Mouse (Mus musculus): ENCODE measurements around the gene Cxcl16. TPM values are rescaled to one million over a fixed set of nuclear protein-coding genes. Genes with fewer than 3 reads are reported as not detected.

Cxcl16 gene
- polyA plus RNA-seq, 1 experiment from 2014 or later = 9.0 TPM

- ATAC-seq (replicated peaks; ENCODE audit: insufficient number of reproducible peaks, insufficient read depth, low FRiP score, low read depth) = peak; percentile 97
- Histone ChIP-seq H3K9ac (peak within 1 kb of the TSS; percentile 96), H3K36me3 (peaks cover 8% of the 10 kb centered on the region; the same call in 1 of the 2 replicates), H3K9me3 (replicated peaks) (no peaks in the 10 kb centered on the region), H3K4me2 (peak within 1 kb of the TSS; percentile 84), H3K4me1 (replicated peaks) (peaks cover 18% of the 10 kb centered on the region), H3K27me3 (0 out of 2 replicates have a peak, but pooled peaks cover 1% of the 10 kb centered on the region), H3K27ac (peak within 1 kb of the TSS; percentile 76), H3K4me3 (peak within 1 kb of the TSS; percentile 73)
- WGBS = under 1% methylated on average over 59 of the region's 59 CpGs
Observed at GRCm38 (mm10) chr11:70409594-70410296, 50.0 kb downstream of the Cxcl16 start, which contains the start of gene Pelp1. Gene Pelp1, minus strand, starts transcription at chr11:70410031.

Small RNA genes within 50 kb of the gene (microRNA-seq; reads per million reads assigned to microRNA genes)
- gene Mir7115 = not detected

Other genes with a start within 250 kb of the Cxcl16 start
- gene Slc16a11, start 247.2 kb downstream of the Cxcl16 start, polyA plus RNA-seq (2015; fragmentation: Nextera tagmentation; extraction: Ambion mirVana) = 0.54 and 0.65 TPM in 2 replicates
- 4.5 and 5.2 TPM in 2 replicates for gene Slc16a13, start 238.9 kb downstream of the Cxcl16 start, polyA plus RNA-seq (2015; fragmentation: Nextera tagmentation; extraction: Ambion mirVana)
- gene Bcl6b, start 230.2 kb downstream of the Cxcl16 start, polyA plus RNA-seq (2015; fragmentation: Nextera tagmentation; extraction: Ambion mirVana) = 18.1 and 19.8 TPM in 2 replicates
- gene 0610010K14Rik, start 222.1 kb downstream of the Cxcl16 start, polyA plus RNA-seq (2015; fragmentation: Nextera tagmentation; extraction: Ambion mirVana) = 107 and 113 TPM in 2 replicates
- gene Gm21988, start 220.2 kb downstream of the Cxcl16 start, polyA plus RNA-seq (2015; fragmentation: Nextera tagmentation; extraction: Ambion mirVana) = 7.3 and 10.3 TPM in 2 replicates
- gene Rnasek, start 220.1 kb downstream of the Cxcl16 start, polyA plus RNA-seq (2015; fragmentation: Nextera tagmentation; extraction: Ambion mirVana) = 198 and 215 TPM in 2 replicates
- gene Alox12, start 204.6 kb downstream of the Cxcl16 start, polyA plus RNA-seq (2015; fragmentation: Nextera tagmentation; extraction: Ambion mirVana) = 4.1 TPM in 2 replicates
- 0.45 and 2.8 TPM in 2 replicates for gene Alox12e, start 137.4 kb downstream of the Cxcl16 start, polyA plus RNA-seq (2015; fragmentation: Nextera tagmentation; extraction: Ambion mirVana)
- gene Alox15, start 108.0 kb downstream of the Cxcl16 start, polyA plus RNA-seq (2015; fragmentation: Nextera tagmentation; extraction: Ambion mirVana) = 0.23 and 0.58 TPM in 2 replicates
- gene Pelp1, start 50.0 kb downstream of the Cxcl16 start, polyA plus RNA-seq (2015; fragmentation: Nextera tagmentation; extraction: Ambion mirVana) = 17.6 and 24.3 TPM in 2 replicates
- 11.4 and 14.7 TPM in 2 replicates for gene Arrb2, start 27.3 kb downstream of the Cxcl16 start, polyA plus RNA-seq (2015; fragmentation: Nextera tagmentation; extraction: Ambion mirVana)
- 19.5 and 24.2 TPM in 2 replicates for gene Med11, start 8.1 kb downstream of the Cxcl16 start, polyA plus RNA-seq (2015; fragmentation: Nextera tagmentation; extraction: Ambion mirVana)
- gene Zmynd15, start 551 bp downstream of the Cxcl16 start, polyA plus RNA-seq (2015; fragmentation: Nextera tagmentation; extraction: Ambion mirVana) = 1.5 and 1.8 TPM in 2 replicates
- 4.9 and 5.4 TPM in 2 replicates for gene Tm4sf5, start 45.3 kb upstream of the Cxcl16 start, polyA plus RNA-seq (2015; fragmentation: Nextera tagmentation; extraction: Ambion mirVana)
- gene Vmo1, start 54.6 kb upstream of the Cxcl16 start, polyA plus RNA-seq (2015; fragmentation: Nextera tagmentation; extraction: Ambion mirVana) = 0.19 and 0.37 TPM in 2 replicates
- 0.42 TPM in 1 of 2 replicates, not detected in the other for gene Gltpd2, start 59.2 kb upstream of the Cxcl16 start, polyA plus RNA-seq (2015; fragmentation: Nextera tagmentation; extraction: Ambion mirVana)
- gene Psmb6, start 65.4 kb upstream of the Cxcl16 start, polyA plus RNA-seq (2015; fragmentation: Nextera tagmentation; extraction: Ambion mirVana) = 509 and 590 TPM in 2 replicates
- not detected in 2 replicates for gene Gm40193, start 73.0 kb upstream of the Cxcl16 start, polyA plus RNA-seq (2015; fragmentation: Nextera tagmentation; extraction: Ambion mirVana)
- gene Pld2, start 80.1 kb upstream of the Cxcl16 start, polyA plus RNA-seq (2015; fragmentation: Nextera tagmentation; extraction: Ambion mirVana) = 10.4 and 11.7 TPM in 2 replicates
- 8.1 and 11.8 TPM in 2 replicates for gene Mink1, start 102.9 kb upstream of the Cxcl16 start, polyA plus RNA-seq (2015; fragmentation: Nextera tagmentation; extraction: Ambion mirVana)
- gene 4930544D05Rik, start 155.9 kb upstream of the Cxcl16 start, polyA plus RNA-seq (2015; fragmentation: Nextera tagmentation; extraction: Ambion mirVana) = not detected in 2 replicates
- gene Chrne, start 159.2 kb upstream of the Cxcl16 start, polyA plus RNA-seq (2015; fragmentation: Nextera tagmentation; extraction: Ambion mirVana) = 0.30 TPM in 1 of 2 replicates, not detected in the other
- 0.62 and 0.67 TPM in 2 replicates for gene Gp1ba, start 179.1 kb upstream of the Cxcl16 start, polyA plus RNA-seq (2015; fragmentation: Nextera tagmentation; extraction: Ambion mirVana)
- 75.1 and 81.2 TPM in 2 replicates for gene Rnf167, start 187.3 kb upstream of the Cxcl16 start, polyA plus RNA-seq (2015; fragmentation: Nextera tagmentation; extraction: Ambion mirVana)
- 279 TPM in 2 replicates for gene Slc25a11, start 187.5 kb upstream of the Cxcl16 start, polyA plus RNA-seq (2015; fragmentation: Nextera tagmentation; extraction: Ambion mirVana)
- gene Pfn1, start 194.7 kb upstream of the Cxcl16 start, polyA plus RNA-seq (2015; fragmentation: Nextera tagmentation; extraction: Ambion mirVana) = 1,318 and 1,359 TPM in 2 replicates
- 389 and 492 TPM in 2 replicates for gene Eno3, start 197.2 kb upstream of the Cxcl16 start, polyA plus RNA-seq (2015; fragmentation: Nextera tagmentation; extraction: Ambion mirVana)
- gene Spag7, start 209.4 kb upstream of the Cxcl16 start, polyA plus RNA-seq (2015; fragmentation: Nextera tagmentation; extraction: Ambion mirVana) = 168 and 186 TPM in 2 replicates
- gene Camta2, start 228.1 kb upstream of the Cxcl16 start, polyA plus RNA-seq (2015; fragmentation: Nextera tagmentation; extraction: Ambion mirVana) = 11.3 and 16.0 TPM in 2 replicates
- gene Inca1, start 240.2 kb upstream of the Cxcl16 start, polyA plus RNA-seq (2015; fragmentation: Nextera tagmentation; extraction: Ambion mirVana) = 1.4 and 2.2 TPM in 2 replicates
- 5.3 and 5.5 TPM in 2 replicates for gene Kif1c, start 240.6 kb upstream of the Cxcl16 start, polyA plus RNA-seq (2015; fragmentation: Nextera tagmentation; extraction: Ambion mirVana)